Mouse (Mus musculus) lung, adult 18-20 months (tissue): ENCODE measurements around the gene Hist2h3b.
"Not testable (repeated sequence)": the region's sequence is repeated elsewhere in the genome, so short reads cannot be mapped to it uniquely, and the experiment has no call there.

Source experiments
- DNase-seq, 2 experiments: peaks; one replicate each; pipeline ENCODE4 v3.0.0; 2022; ENCODE audit warnings: mixed read lengths in 2 of 2

Gene Hist2h3b

DNA sequence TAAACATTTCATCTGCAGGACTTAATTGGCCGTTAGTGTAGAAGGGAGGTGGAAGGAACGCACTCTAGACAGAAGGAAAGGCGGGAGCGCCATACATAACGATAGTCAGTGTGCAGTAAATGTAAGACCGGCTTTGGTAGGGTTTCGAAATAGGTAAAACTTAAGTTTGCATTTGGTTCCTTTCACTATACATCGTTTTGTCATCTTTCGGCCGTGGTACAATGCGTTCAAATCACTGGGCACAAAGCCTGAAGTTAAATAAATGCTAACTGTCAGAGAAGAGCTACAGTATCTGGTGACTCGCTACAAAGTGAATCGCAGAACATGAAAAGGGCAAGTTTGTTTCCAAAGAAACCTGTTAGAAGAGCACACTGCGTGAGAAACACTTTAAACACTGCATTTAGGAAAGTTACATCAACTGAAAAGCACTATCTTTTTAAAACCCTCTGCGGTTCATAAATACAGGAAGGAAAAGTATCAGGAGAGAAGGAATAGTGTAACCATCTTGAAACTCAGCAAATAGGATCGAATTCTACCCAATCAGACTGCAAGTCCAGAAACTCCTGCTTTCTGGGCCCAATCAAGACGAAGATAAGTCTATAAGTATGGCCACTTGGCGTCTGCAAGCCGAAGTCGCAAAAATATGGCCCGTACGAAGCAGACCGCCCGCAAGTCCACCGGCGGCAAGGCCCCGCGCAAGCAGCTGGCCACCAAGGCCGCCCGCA lies at the start of gene Hist2h3b:
Gene Hist2h3b, plus strand, starts transcription at position 604 of the 725 bp plus-strand sequence.
- DNase-seq = peak; percentile 79 to 80

DNA sequence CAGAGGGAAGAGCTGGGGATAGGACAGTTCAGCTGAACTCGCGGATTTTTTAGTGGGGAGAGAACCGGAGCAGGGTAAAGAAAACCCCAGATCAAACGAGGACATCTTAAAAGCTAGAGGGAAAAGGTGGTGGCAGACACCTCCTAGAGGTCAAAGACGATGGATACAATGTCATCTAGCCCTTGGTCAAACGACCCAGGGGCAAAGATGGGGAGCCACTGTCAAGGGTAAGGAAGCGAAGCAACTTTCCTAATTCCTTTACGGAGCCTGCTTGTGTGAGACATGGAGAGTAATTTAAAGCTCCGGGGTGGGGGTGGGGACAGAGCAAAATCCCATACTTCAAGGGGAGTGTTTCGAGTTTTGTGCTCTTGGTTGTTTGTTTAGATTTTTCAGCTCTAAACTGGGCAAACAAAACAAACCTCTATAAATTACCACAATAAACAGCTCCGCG lies 49.2 kb upstream of the Hist2h3b start:
- DNase-seq = peak; percentile 37 to 49

DNA sequence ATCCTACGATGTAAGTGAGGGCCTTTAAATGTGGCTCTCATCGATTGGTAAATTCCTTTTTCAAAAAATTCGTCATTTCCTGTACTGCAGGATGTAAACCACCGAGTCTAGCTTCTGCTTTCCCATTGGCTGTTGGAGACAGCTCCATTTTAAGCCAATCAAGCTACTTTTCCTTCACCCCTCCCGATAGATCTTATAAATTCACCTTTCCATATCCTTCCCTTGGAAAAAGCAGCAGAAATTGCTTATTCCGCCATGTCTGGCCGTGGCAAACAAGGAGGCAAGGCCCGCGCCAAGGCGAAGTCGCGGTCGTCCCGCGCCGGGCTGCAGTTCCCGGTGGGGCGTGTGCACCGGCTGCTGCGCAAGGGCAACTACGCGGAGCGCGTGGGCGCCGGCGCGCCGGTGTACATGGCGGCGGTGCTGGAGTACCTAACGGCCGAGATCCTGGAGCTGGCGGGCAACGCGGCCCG lies 48.8 kb upstream of the Hist2h3b start, which contains the start of the genes Bola1 and Hist2h2ab:
Gene Bola1, minus strand, starts transcription at position 49 of the 470 bp plus-strand sequence.
Gene Hist2h2ab, plus strand, starts transcription at position 205 of the 470 bp plus-strand sequence.
- DNase-seq = peak; percentile 73 to 76

DNA sequence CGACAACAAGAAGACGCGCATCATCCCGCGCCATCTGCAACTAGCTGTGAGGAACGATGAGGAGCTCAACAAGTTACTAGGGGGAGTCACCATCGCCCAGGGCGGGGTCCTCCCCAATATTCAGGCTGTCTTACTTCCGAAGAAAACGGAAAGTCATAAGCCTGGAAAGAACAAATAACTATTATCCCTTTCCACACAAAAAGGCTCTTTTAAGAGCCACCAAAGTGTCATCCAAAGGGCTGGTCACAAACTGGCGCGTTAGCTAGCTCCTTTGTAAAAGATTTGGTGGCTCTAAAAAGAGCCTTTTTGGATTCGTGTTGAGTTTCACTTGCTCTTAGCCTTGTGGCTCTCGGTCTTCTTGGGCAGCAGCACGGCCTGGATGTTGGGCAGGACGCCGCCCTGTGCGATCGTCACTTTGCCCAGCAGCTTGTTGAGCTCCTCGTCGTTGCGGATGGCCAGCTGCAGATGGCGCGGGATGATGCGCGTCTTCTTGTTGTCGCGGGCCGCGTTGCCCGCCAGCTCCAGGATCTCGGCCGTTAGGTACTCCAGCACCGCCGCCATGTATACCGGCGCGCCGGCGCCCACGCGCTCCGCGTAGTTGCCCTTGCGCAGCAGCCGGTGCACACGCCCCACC lies 48.2 kb upstream of the Hist2h3b start:
- not testable (repeated sequence) for DNase-seq

DNA sequence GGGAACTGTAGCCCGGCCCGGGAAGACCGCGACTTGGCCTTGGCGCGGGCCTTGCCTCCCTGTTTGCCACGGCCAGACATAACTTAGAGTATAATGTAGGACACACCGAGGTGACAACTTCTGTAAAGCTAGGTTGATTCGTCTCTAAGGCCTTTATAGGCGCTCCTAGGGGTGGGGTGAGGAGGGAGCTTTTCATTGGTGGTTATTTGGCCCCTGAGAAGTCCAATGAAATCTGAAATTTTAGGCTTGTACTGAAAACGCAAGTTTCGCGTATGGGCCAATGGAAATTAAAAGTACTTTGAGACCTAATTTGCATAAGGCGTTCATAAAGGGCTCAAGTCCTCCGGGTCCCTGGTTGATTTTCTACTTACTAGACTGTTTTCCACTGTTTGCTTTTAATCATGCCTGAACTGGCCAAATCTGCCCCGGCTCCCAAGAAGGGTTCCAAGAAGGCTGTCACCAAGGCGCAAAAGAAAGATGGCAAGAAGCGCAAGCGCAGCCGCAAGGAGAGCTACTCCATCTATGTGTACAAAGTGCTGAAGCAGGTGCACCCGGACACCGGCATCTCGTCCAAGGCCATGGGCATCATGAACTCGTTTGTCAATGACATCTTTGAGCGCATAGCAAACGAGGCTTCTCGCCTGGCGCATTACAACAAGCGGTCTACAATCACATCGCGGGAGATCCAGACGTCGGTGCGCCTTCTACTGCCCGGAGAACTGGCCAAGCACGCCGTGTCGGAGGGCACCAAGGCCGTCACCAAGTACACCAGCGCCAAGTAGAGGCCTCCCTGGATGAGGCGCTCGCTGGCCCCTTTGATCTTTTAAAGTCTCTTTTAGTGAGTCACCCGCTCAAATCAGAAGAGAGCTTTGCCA lies 47.5 kb upstream of the Hist2h3b start, which contains the start of the genes Hist2h2ac and Hist2h2be:
Gene Hist2h2ac, minus strand, starts transcription at position 116 of the 875 bp plus-strand sequence.
Gene Hist2h2be, plus strand, starts transcription at position 355 of the 875 bp plus-strand sequence.
- peak; percentile 91 to 93 for DNase-seq

DNA sequence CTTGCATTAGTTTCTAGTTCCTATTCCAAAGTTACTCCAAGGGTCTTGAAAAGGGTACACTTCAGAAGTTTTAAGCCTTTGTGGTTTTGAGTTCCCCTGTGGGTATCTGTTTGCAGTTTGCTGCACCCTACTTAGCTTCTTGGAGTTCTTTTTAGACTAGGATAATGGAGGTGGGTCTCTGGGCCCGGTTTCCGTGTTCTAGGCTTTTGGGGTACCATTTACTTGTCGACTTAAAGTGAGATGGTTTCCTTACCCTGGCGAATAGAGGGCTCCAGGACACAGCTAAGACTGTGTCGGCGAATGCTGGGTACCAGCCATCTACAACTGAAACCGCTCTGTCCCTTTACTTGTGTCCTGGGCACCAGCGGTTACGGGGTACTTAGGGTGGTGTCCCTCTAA lies 46.8 kb upstream of the Hist2h3b start:
- DNase-seq = no peak

DNA sequence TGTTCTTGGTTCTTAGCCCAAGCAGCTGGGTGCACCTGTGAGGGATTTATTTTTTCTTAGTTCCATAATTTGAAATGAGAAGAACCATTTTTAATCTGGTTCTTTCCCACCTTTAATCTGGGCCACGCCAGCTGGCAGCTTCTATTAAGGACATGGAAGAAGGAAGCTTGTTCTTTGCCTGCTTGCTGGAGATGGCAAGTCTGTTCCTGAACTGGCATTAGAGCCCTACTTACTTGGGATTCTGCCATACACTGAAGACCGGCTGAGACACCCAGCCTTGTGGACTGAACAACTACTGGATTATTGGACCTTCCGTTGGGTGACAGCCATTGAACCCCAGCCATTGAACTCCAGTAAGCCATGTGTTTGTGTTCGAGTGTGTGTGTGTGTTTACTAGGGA lies 45.7 kb upstream of the Hist2h3b start:
- DNase-seq = no peak

DNA sequence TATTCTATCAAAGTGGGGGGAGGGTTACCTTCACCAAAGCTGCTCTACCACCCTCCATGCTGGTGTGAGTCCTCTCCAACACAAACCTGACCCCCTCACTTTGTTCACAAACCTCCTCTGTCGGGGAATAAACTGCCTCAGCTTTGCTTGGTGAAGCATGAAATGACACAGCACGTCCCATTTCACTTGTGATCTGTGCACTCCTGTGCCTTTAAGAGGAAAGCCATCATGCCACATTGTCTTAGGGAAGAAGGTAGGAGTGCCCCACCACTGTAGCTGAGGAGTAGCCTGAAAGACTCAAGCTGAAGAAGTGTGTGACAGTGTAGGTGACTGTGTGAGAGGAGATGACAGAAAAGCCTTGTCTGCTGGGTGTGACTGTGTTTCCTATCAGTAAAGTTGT lies 43.0 kb upstream of the Hist2h3b start:
- no peak for DNase-seq

DNA sequence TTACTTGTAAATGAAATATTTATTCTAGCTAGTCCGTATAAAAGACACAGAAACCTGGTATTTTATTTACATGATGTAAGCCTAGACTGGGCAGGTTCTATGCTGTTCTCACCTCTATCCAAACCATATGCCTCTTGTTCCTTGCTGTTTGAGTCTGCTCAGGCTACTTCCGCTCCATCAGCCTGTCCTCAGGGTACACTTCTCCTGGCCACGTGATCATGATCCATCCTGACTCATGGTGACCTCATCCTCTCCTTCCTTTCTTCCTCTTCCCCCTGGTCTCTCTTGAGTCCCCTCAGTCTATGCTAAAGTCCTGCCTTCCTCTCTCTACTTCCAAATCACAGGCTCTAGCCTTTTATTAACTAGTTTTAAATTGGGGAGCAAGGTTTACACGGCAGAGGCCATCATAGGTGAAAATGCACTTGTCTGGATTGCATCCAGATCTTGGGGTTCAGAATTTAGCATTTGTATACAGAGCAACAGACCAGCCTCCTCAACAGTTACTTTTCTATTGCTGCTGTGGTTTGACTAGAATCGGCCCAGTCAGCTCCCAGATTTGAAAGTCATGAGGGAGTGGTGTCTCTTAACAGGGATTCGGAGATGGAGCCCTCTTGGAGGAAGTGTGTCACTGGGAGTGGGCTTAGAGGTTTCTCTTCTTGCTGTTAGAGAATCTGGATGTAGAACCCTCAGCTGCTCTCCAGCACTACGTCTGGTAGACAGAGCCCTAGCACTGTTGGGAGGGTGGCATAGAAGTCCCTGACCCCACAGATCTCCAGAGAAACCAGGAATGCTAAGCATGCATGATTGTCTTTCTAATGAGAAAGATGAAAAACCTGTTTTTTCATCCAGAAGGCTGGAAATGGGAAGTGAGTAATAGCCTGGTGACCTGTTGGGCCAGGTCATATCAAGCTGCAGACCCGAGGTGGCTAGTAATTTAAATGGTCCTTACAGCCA lies 41.5 kb upstream of the Hist2h3b start:
- peak in 1 of 2 experiments; percentile 41 for DNase-seq

DNA sequence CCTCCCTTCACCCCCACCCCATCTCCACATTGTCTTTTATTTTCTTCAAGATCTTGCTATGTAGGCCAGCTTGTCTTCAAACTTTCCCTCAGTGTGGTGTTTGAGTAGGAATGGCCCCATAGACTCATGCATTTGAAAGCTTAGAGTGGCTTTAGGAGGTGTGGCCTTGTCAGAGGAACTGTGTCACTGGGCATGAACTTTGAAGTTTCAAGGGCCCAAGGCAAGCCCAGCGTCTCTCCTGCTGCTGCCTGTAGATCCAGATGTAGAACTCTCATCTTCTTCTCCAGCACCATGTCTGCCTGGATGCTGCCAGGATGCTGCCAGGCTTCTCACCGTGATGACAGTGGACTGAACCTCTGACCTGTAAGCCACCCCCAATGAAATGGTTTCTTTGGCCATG lies 39.6 kb upstream of the Hist2h3b start:
- DNase-seq = no peak

DNA sequence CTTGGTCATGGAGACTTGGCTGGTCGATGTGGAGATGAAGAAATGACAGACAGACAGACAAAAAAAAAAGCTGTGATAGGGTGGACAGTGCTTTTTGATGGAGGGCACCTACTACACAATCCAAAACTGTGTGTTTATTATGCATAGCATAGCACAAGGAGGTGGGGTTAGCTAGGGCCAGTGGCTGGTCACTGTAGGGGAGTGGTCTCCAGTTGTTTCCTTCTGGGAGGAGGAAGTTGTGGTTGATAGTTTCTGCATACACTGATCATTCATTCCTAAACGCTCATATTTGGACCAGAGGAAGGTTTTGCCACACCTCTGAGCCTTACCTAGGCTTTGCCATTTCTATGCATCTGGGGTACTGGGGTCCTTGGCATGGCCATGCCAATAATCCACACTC lies 38.0 kb upstream of the Hist2h3b start:
- no peak for DNase-seq

DNA sequence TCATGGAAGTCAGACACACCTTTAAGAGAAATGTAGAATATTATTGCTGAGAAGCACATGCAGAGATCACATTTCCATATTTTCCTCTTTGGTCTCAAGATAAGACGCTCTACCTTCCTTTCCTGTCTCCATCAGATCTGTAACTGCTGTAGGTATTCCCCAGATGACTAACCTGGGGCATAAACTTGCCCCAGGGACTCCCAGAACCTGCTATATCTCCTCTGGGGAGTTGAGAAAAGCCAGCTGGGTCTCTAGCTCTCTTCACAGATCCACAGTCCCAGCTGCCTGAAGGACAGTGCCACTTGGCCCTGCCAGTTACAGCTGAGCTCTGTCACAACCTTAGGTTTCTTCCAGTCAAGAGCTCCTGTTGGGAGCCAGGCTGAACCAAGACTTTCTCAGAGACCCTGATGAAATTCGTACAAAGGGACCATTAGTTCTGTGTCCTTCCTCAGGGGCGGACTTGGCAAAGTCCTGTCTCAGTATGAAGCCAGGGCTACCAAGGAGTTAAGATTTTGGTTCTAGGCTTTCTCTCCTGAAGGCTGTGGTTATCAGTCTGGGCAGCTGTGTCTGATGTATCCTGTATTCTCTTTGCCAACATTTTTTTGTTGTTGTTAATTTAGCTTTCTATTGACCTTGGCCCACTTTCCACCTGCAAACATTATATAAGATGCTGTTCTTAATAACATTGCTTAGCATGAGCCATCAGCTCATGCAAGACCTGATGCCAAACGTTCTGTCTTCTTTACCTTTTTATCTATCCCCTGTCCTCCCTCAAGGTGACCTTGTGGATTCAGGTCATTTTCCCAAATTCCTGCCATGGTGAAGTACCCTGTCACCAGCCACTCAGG lies 37.3 kb upstream of the Hist2h3b start:
- no peak for DNase-seq

DNA sequence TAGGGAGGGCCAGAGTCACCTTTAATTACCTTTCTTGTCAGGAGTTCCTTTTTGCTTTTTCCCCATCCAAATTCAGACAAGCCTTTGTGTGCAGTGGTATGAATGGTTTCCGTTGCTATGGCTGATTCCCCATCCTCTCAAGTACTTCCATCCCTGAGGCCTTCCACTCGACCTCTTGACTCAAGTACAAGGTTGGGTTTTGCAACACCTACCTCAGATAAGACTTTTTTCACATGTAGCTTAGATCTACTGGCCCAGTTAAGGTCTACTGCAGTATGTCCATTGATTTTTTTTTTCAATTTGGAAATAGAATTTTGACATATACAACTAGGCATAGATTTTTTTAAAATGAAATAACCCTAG lies 36.7 kb upstream of the Hist2h3b start:
- DNase-seq = peak; percentile 57 to 76

DNA sequence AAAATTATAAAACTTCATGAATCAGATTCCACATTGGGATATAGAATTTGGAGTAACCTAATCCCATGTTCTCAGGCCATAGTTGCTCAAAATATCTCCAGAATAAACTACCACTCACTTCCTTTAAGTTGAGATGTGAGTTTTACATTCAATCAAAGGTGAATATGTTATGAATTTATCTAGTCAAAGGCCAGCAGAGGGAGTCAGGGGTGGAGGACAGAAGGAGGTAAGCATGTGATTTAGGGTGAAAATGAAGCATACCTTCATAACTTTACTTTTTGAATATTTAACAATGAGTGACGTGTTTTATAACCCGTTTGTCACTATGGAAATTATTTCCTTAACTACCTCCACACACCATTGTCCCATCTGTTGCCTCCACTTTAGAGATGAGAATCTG lies 33.5 kb upstream of the Hist2h3b start:
- DNase-seq = no peak

DNA sequence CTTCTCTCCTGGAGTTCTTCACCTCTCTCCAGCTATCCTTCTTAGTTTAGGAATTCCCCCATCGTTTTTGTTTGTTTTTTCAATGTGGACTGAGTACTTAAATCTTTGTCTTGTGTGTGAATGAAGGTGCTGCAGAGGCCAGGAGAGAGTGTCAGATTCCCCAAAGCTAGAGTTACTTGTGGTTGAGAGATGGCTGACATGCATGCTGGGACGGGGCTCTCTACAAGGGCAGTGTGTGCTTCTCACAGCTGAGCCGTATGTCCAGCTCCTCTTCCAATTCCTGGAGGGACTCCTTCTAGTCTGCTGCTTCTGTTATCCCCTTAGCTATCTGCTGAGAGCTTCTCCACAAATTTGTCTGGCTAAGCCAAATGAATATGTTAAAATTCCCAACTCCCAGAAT lies 32.6 kb upstream of the Hist2h3b start:
- no peak for DNase-seq

DNA sequence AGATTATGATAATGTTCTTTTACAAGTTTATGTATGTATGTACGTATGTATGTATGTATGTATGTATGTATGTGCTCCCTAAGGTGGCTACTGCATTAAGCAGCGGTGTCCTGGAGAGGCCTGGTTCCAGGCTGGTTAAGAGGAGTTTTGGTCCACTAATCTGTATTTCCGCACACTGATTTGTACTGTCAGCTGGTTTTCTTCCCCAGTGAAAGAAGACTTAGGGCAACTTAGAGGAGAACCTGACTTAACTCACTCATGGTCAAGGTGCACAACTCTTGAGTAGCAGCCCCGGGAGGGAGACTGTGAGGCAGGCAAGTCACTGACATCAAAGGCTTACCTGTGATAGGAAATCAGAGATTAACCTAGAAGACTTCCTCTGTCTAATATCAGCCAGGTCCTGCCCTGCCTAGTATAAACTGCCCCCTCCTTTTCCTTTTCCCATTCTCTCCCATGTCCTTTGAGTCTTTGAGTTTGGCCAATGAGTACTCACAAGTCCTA lies 31.6 kb upstream of the Hist2h3b start:
- DNase-seq = no peak

DNA sequence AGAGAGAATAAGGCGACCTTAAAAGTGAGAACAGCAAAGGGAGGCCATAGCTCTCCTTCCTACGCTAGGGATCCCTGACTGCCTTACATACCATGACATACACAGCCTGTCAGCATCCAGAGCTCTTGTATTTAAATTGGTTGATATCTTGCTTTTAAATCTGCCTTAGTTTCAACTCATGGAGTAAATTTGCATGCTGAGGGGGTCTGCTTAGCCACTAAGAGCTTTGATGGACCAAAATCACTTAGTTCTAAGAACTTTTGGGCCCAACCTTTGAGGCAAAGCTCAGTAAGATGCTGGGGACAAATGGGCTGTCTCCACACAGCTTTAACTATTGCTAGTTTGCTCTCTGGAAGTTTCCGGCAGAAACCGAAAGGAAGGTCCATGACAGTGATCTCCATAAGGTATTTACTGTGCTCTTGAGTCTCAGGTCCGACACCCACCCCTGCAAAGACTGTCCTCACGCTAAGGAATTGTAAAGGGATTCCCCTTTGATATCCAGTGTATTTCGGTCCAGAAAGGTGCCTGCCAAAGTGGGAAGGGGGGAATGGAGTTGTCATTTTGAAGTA lies 31.0 kb upstream of the Hist2h3b start:
- no peak for DNase-seq

DNA sequence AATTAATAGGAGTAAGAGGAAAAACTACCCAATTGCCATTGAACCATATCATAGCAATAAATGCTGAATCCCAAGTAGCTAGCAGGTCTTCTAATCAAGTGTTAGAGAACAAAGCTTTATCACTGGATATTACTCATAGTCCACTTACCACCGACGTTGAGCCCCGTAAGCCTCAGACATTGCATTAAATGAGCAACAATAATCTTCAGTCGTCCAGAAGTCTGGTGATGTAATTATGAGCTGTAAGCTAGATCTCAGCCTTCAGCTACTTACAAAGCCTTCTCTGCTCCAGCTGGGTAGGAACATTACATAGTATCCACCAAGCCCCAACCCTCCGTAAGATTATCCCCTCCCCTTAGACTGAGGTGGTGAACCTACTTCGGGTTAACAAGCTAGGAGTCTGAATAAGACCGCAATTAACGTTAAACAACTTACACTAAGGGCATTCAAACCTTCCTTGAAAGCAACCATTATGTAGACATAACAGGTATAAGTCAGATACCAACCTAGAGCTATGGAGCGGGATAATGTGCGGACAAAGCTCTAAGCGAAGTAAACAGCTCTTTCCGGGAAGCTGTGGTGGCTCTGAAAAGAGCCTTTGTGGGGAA lies 30.4 kb upstream of the Hist2h3b start:
- no peak for DNase-seq

DNA sequence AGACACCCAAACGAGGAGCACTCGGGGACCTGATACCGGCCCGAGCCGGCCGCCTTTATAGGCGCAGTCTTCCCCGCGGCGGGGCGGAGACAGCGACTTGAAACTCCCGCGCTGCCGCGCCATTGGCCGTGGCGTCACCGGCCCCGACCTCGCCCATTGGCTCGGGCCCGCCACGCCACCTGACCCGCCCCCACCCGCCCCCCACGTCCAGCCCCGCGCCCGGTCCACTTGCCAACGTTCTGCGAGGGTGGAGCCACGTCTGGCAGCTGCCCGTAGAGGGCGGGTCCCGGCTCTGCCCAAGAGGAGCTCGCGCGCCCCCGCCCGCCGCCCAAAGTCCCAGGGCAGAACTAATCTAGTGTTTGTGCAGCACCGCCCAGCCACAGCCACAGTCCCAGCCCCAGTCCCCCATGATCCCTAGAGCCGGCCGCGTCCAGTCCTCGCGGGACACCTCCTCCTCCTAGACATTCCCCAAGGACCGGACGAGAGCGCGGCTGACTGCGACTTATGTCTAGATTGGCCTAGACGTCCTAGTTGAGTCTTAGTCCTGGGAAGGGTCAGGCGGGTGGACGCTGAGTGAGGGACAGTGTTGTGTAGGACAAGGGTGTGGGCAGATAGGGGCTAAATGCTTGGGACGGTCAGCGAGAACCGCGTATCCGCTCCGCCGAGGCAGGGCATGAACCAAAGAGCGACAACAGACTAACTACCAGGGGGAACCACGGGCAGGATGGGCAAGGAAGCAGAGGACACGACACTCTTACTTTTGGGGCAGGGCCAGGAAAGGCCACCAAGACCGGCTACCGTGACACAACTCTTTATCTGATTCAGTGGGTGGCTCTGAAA lies 29.3 kb upstream of the Hist2h3b start, which contains the start of gene Hist2h3c2:
Gene Hist2h3c2, minus strand, starts transcription at position 174 of the 840 bp plus-strand sequence.
- DNase-seq = peak; percentile 48 to 66
